ENCODE assay signal across 25 mouse cellular contexts in the genomic region with DNA sequence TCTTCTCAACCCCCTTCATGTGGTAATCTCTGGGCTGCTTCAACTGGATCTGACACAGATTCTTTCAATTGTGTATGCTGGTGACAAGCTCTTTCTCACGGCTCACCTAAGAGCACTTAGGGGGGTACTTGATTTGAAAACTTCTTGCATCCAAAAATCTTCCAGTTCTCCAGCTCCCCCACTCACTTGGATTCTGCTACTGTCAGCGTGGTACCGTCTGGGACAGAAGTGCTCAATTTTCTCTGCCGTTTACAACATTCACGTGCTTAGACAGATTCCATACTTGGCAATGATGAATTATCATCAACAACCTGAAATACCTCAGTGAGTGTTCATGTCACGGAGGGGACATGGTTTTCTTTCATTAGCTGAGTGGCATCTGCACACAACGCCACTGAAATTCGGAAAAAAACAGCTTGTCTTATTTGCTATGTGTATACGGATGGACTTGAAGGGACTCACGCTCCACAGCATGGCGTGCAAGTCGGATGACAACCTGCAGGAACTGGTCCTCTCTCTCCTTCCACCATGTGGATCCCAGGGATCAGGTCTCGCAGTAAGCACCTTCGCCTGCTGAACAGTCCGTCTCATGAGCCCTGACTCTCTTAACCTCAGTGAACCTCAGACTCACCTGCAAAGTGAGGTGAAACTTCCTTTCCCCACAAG.
"Had no signal": no experiment of that assay in that cellular context is flagged by ENCODE, and none has a peak within 500 bp of the region (broad histone marks: within the 10 kb centered on the region; RNA-seq: fewer than 3 reads in every experiment).

No protein-coding gene starts in this region.

- H3K9me3 ChIP-seq: limb, embryonic 10.5 days; limb, embryonic 13.5 days; liver, embryonic 12.5 days; liver, embryonic 15.5 days; lung, embryonic 15.5 days; megakaryocyte, embryonic 14.5 days; neural tube, embryonic 12.5 days; neural tube, embryonic 15.5 days had no signal

- H3K9ac ChIP-seq: limb, embryonic 13.5 days; liver, embryonic 12.5 days; liver, embryonic 15.5 days; lung, embryonic 15.5 days; neural tube, embryonic 12.5 days; neural tube, embryonic 15.5 days had no signal

- H3K4me2 ChIP-seq: limb, embryonic 13.5 days; liver, embryonic 12.5 days; liver, embryonic 15.5 days; lung, embryonic 15.5 days; midbrain, embryonic 11.5 days; neural tube, embryonic 12.5 days; neural tube, embryonic 15.5 days had no signal

- H3K36me3 ChIP-seq: limb, embryonic 10.5 days; limb, embryonic 13.5 days; liver, embryonic 12.5 days; liver, embryonic 15.5 days; lung, embryonic 15.5 days; neural tube, embryonic 12.5 days; neural tube, embryonic 15.5 days had no signal

- ATAC-seq: liver, embryonic 12.5 days had no signal

- H3K27ac ChIP-seq: layer of hippocampus, adult 2 months; limb, embryonic 10.5 days; limb, embryonic 13.5 days; liver, embryonic 12.5 days; liver, embryonic 15.5 days; lung, embryonic 15.5 days; neural tube, embryonic 12.5 days; neural tube, embryonic 15.5 days; stomach, postnatal 0 days had no signal

- H3K4me3 ChIP-seq: layer of hippocampus, adult 2 months; limb, embryonic 10.5 days; limb, embryonic 13.5 days; liver, embryonic 12.5 days; liver, embryonic 15.5 days; lung, embryonic 15.5 days; megakaryocyte, embryonic 14.5 days; neural tube, embryonic 12.5 days; neural tube, embryonic 15.5 days had no signal

- H3K4me1 ChIP-seq: liver, embryonic 12.5 days; liver, embryonic 15.5 days; megakaryocyte, embryonic 14.5 days had no signal

- DNase-seq: kidney, adult 9 months; kidney, postnatal 14 days; kidney, postnatal 4 days; layer of hippocampus, adult 9-11 months; liver; lung, adult 18-20 months; lung, postnatal 10 days; lung, postnatal 36 days; midbrain, embryonic 14.5 days; right cerebral cortex, adult 18-20 months; right cerebral cortex, postnatal 14 days; right cerebral cortex, postnatal 4 days; thymus, adult 2 months; thymus, postnatal 36 days had no signal

- H3K27me3 ChIP-seq: limb, embryonic 13.5 days; liver, embryonic 12.5 days; lung, embryonic 15.5 days; neural tube, embryonic 12.5 days; neural tube, embryonic 15.5 days had no signal
